Mouse (Mus musculus): ENCODE measurements at regions not wholly inside any gene's neighbourhood (a gene's known extent, or its start where the extent isn't known, plus 50 kb on each side); places are given as distances from the start of the nearest gene placed in this dataset.

DNA sequence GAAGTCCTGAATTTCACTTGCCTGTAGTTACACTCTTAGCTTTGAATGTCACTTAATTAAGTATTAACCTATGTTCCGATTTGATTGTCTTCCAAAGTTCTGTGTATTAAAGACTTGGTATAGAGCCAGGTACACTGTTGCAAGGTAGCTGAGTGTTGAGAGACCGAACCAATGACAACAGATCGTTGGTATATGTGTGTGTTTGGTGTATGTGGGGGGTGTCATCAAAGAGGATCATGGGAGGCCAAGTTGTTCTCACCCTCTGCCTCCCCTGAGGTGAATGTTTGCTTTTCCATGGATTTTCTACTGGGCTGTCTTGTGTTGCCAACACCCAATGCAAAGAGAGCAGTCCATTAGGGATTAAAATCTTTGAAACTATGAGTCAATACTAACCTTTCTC, 135.1 kb upstream of the Ccdc122 start:
- Histone ChIP-seq H3K4me1 (replicated peaks; ENCODE audit: control insufficient read depth, insufficient read depth) (no peaks in the 10 kb centered on the region), H3K4me2 (replicated peaks; ENCODE audit: low read depth) (no peak overlapping the region), H3K9me3 (ENCODE audit: control insufficient read depth, low read length) (no peaks in the 10 kb centered on the region), H3K36me3 (ENCODE audit: control insufficient read depth, insufficient read depth, low read length) (no peaks in the 10 kb centered on the region), H3K27me3 (ENCODE audit: control insufficient read depth, insufficient read depth, low read length) (no peaks in the 10 kb centered on the region), H3K27ac (replicated peaks) (no peak overlapping the region), H3K4me3 (ENCODE audit: low read depth, low read length) (no peak overlapping the region), H3K9ac (ENCODE audit: low read length) (no peak overlapping the region)
- no peak for DNase-seq (ENCODE audit: low spot score)
- 81% methylated on average over 3 of the region's 3 CpGs for WGBS
- TF ChIP-seq EP300 (optimal IDR thresholded peaks at IDR 0.05) (no peak), CTCF (IDR thresholded peaks at IDR 0.05; ENCODE audit: low read depth) (no peak)
- ATAC-seq (ENCODE audit: low FRiP score, low TSS enrichment), result no peak

DNA sequence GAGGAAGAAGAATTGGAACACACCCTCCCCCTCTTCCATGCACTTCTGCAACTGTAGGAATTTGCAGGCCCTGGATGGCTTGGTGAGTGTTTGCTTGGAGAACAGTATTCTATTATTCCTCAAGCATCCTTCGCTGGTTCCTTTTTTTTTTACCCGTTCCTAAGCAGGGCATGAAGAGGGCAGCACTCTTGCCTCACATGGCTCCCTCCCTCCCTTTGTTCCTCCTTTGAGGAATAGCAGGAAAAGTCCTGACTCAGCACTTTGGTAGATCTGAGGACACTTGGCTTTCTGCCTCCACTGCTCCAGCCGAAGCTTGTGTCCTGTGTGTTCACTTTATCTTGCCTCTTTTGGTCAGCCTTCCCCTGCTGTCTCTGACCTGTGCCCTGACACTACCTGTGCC, 137.2 kb upstream of the Ccdc122 start:
- Histone ChIP-seq H3K36me3 (ENCODE audit: control insufficient read depth, insufficient read depth, low read length) (no peaks in the 10 kb centered on the region), H3K27me3 (ENCODE audit: control insufficient read depth, insufficient read depth, low read length) (no peaks in the 10 kb centered on the region), H3K9me3 (ENCODE audit: control insufficient read depth, low read length) (no peaks in the 10 kb centered on the region), H3K4me3 (ENCODE audit: low read depth, low read length) (no peak overlapping the region), H3K4me2 (replicated peaks; ENCODE audit: low read depth) (no peak overlapping the region), H3K27ac (replicated peaks) (no peak overlapping the region), H3K9ac (ENCODE audit: low read length) (no peak overlapping the region), H3K4me1 (replicated peaks; ENCODE audit: control insufficient read depth, insufficient read depth) (no peaks in the 10 kb centered on the region)
- ATAC-seq (ENCODE audit: low FRiP score, low TSS enrichment) (no peak), DNase-seq (ENCODE audit: low spot score) (no peak)
- TF ChIP-seq EP300 (optimal IDR thresholded peaks at IDR 0.05) (no peak), CTCF (IDR thresholded peaks at IDR 0.05; ENCODE audit: low read depth) (no peak)
- WGBS, result 11% methylated on average over 3 of the region's 3 CpGs

DNA sequence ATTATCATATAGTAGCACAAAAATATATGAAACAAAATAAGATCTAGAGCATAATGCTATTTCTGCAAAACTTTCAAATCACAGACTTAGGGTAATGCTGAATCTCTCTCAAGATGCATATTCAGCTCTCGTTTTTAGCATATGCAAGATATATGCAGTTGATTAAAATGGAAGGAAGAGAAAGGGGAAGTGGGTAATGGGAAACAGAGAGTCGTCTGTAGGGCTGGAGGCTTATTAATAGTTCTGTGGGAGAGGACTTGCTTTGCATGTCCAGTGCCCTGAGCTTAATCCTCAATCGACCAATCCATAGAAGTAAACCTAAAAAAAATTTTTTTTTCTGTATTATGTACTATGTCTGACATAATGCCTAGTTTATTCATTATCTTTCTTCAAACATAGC, 148.9 kb upstream of the Ccdc122 start:
- ATAC-seq (ENCODE audit: low FRiP score, low TSS enrichment) (no peak), DNase-seq (ENCODE audit: low spot score) (no peak)
- 56% methylated on average over 3 of the region's 3 CpGs for WGBS

DNA sequence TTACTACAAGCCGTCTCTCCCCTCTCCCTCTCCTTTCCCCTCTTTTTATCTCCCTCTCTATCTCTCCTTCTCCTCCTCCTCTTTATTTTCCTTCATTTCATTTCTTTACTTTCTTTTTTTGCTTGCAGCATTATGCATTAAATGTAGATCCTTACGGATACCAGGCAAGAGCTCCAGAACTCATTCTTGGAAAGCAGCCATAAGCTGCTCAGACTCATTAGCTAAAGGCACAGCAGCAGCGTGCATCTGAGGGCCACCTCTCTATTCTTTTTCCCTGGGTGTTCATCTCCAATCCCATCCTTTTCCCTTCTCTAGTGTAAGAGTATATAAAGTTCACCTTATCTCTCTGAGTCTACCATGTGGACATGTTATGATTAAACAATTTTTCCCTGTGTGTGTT, 149.4 kb upstream of the Ccdc122 start:
- 25% methylated on average over 3 of the region's 3 CpGs for WGBS
- no peak overlapping the region for H3K4me3 ChIP-seq (ENCODE audit: low read depth, low read length)
- ATAC-seq (ENCODE audit: low FRiP score, low TSS enrichment) (no peak), DNase-seq (ENCODE audit: low spot score) (no peak)
- H3K9ac ChIP-seq (ENCODE audit: low read length), result no peak overlapping the region
- H3K36me3 ChIP-seq (ENCODE audit: control insufficient read depth, insufficient read depth, low read length), result no peaks in the 10 kb centered on the region
- H3K4me2 ChIP-seq (replicated peaks; ENCODE audit: low read depth), result no peak overlapping the region
- TF ChIP-seq CTCF (IDR thresholded peaks at IDR 0.05; ENCODE audit: low read depth) (no peak), EP300 (optimal IDR thresholded peaks at IDR 0.05) (no peak)
- H3K27ac ChIP-seq (replicated peaks), result no peak overlapping the region
- no peaks in the 10 kb centered on the region for H3K27me3 ChIP-seq (ENCODE audit: control insufficient read depth, insufficient read depth, low read length)
- no peaks in the 10 kb centered on the region for H3K4me1 ChIP-seq (replicated peaks; ENCODE audit: control insufficient read depth, insufficient read depth)
- no peaks in the 10 kb centered on the region for H3K9me3 ChIP-seq (ENCODE audit: control insufficient read depth, low read length)

More for the DNA sequence above, 148.9 kb upstream of the Ccdc122 start:
- no peak overlapping the region for H3K4me3 ChIP-seq (ENCODE audit: low read depth, low read length)
- TF ChIP-seq CTCF (IDR thresholded peaks at IDR 0.05; ENCODE audit: low read depth) (no peak), EP300 (optimal IDR thresholded peaks at IDR 0.05) (no peak)
- no peaks in the 10 kb centered on the region for H3K4me1 ChIP-seq (replicated peaks; ENCODE audit: control insufficient read depth, insufficient read depth)
- H3K4me2 ChIP-seq (replicated peaks; ENCODE audit: low read depth), result no peak overlapping the region
- no peak overlapping the region for H3K9ac ChIP-seq (ENCODE audit: low read length)
- no peaks in the 10 kb centered on the region for H3K27me3 ChIP-seq (ENCODE audit: control insufficient read depth, insufficient read depth, low read length)
- H3K9me3 ChIP-seq (ENCODE audit: control insufficient read depth, low read length), result no peaks in the 10 kb centered on the region
- H3K36me3 ChIP-seq (ENCODE audit: control insufficient read depth, insufficient read depth, low read length), result no peaks in the 10 kb centered on the region
- no peak overlapping the region for H3K27ac ChIP-seq (replicated peaks)

DNA sequence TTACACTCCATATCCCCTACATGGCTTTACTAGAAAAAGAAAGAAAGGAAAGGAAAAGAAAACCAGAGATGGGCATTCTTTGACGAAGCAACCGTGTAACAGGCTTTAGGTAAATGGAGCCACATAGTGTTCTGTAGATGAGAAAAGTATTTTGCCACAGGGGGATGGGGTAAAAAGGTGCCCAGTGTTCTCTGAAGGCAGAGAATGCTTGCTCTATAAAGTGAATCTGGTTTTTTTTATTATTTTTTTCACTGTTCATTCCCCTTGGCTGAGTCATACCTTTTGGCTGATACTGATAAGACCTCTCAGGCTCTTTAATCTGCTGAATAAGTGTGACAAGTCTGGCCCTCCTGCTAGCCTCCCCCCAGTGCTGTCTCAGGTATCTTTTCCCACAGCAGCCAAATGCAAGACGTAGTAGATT, 153.3 kb upstream of the Ccdc122 start:
- Histone ChIP-seq H3K27ac (replicated peaks) (no peak overlapping the region), H3K4me3 (ENCODE audit: low read depth, low read length) (no peak overlapping the region), H3K9me3 (ENCODE audit: control insufficient read depth, low read length) (no peaks in the 10 kb centered on the region), H3K36me3 (ENCODE audit: control insufficient read depth, insufficient read depth, low read length) (no peaks in the 10 kb centered on the region), H3K27me3 (ENCODE audit: control insufficient read depth, insufficient read depth, low read length) (no peaks in the 10 kb centered on the region), H3K4me1 (replicated peaks; ENCODE audit: control insufficient read depth, insufficient read depth) (no peaks in the 10 kb centered on the region), H3K4me2 (replicated peaks; ENCODE audit: low read depth) (no peak overlapping the region), H3K9ac (ENCODE audit: low read length) (no peak overlapping the region)
- DNase-seq (ENCODE audit: low spot score) (no peak), ATAC-seq (ENCODE audit: low FRiP score, low TSS enrichment) (no peak)
- TF ChIP-seq EP300 (optimal IDR thresholded peaks at IDR 0.05) (no peak), CTCF (IDR thresholded peaks at IDR 0.05; ENCODE audit: low read depth) (no peak)
- WGBS, result 49% methylated on average over 3 of the region's 3 CpGs

DNA sequence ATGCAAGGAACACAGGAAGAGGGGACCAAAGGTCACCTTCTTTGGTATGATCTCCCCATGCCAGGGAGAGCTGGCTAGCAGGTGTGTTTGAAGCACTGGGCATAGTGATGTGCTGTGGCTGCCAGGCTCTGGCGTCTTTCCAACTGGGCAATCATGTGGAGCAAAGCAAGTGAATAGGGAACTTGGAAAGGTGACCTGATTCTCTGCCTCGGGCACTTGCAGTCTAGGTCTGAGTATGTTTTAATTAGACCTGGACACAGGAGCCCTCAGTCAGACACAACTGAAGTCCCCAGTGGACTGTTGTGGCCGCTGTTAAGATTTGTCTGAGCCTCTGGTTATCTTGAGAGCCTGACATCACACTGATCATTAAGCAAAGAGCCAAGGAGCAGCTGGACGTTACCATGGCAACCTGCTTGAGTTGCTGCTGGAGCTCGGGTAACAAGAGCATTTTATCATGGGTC, 153.8 kb upstream of the Ccdc122 start:
- no peak for TF ChIP-seq CTCF (IDR thresholded peaks at IDR 0.05; ENCODE audit: low read depth)
- TF ChIP-seq EP300 (optimal IDR thresholded peaks at IDR 0.05), result no peak
- Histone ChIP-seq H3K9me3 (ENCODE audit: control insufficient read depth, low read length) (no peaks in the 10 kb centered on the region), H3K27me3 (ENCODE audit: control insufficient read depth, insufficient read depth, low read length) (no peaks in the 10 kb centered on the region), H3K4me2 (replicated peaks; ENCODE audit: low read depth) (no peak overlapping the region), H3K27ac (replicated peaks) (no peak overlapping the region), H3K4me1 (replicated peaks; ENCODE audit: control insufficient read depth, insufficient read depth) (no peaks in the 10 kb centered on the region), H3K9ac (ENCODE audit: low read length) (no peak overlapping the region), H3K36me3 (ENCODE audit: control insufficient read depth, insufficient read depth, low read length) (no peaks in the 10 kb centered on the region), H3K4me3 (ENCODE audit: low read depth, low read length) (no peak overlapping the region)
- peak; percentile 56; the same call in 1 of the 2 replicates for ATAC-seq (ENCODE audit: low FRiP score, low TSS enrichment)
- 12% methylated on average over 5 of the region's 5 CpGs for WGBS
- DNase-seq (ENCODE audit: low spot score), result peak; percentile 46

All from stomach, postnatal 0 days (tissue).